Mouse (Mus musculus) urinary bladder, postnatal 14 days (tissue): Measurements from ENCODE around the gene Crisp1.

Source experiments
- DNase-seq: peaks from one replicate; pipeline ENCODE4 v3.0.0; 2021; ENCODE audit warnings: low spot score

Gene Crisp1

DNA sequence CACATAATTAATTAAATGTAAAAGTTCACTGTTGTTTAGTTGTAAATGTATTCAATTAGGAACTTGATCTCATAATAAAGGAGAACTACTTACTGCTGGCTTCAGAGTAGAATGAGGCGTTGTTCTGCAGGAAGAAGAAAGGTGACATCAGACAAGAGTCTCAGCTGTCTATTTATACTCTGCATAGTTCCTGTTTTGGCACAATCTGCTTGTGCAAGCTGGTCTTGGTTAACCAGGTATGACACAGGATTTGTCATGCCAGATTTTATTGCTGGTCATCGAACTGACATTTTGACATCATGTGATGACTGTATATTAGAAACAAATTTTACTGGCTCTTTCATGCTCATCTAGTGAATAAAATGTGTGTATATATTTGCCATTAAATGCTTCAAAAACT lies at the start of gene Crisp1:
Gene Crisp1, minus strand, starts transcription at position 146 of the 400 bp plus-strand sequence.
- no peak for DNase-seq

DNA sequence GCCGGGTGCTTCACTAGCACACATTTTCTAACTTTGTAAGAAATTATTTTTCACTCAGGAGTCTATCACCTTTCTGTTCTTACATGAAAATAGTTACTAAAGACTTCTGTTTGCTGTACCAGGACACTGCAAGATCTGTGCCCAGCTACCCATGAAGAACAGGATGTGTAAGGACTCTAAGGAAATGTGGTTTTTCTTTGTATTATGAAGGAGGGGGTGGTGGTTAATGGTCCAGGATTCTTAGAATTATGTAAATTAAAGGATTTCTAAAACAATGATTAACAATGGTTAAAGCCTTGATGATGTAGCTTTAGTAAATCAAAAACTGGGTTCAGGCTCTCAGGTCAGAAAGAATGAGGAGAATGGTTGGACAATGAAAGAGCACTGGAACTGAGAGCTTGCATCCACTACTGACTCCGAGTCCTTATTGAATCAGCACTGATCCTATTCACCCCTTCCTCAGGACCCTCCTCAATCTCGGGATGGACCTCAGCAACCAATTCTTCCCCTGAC lies 23.5 kb upstream of the Crisp1 start:
- no peak for DNase-seq

DNA sequence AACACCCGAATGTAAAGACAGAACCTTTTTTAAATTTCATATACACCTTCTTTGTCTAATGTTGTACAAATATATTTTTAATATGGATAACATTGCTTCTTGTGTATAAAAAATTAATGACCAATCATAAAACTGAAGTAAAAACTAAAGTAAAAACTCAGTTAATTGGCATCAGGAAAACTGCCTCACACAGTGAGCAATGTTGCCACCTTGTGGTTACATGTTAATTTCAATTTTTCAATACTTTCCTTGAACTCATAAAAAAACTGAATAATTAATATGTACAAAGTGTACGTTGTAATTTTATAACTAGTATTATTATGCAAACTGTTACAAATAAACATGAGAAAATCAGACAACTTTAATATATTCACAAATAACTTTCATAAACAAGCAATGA lies 33.6 kb downstream of the Crisp1 start:
- DNase-seq, result no peak

DNA sequence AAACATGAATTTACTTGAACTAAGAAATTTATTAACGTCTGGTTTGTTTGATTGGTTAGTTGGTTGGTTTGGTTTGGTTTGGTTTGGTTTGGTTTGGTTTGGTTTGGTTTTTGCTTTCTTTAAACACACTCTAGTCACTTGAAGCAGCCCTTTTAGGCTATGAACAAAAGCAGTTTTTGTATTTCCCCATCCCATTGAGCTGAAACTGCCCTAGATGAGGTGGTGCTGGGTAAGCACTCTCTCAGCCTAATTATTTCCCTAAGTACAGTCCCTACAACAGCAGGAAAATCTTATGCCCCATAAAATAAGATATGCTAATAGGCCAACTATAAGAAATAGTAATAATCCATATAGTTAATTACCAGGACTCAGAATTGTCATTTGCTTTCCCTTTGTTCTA lies 43.5 kb downstream of the Crisp1 start:
- DNase-seq, result no peak

DNA sequence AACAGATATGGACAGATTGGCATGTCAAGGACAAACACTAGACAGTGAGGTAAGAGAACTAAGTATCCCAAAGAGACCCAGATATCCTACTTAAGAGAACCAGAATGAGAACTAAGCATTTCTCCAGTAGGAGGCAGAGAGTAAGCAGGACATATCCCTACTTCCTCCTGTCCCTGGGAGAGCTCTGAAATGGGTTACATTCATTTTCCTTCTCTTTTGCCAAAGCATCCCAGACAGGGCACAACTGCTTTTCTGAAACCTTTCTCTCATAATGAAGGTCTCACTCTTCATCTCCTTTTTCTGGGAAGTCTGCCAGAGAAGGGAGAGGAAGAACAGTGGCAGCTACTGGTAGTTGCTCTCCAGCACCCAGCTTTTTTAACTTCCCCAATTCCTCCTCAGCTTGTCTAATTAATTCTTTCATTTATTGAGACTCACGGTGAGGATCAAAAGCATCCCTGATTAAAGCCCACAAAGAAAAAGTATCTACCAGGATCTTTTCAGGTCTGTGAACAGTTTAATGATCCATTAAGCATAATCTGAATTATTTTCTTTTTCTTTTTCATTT lies 44.0 kb downstream of the Crisp1 start:
- DNase-seq, result no peak

DNA sequence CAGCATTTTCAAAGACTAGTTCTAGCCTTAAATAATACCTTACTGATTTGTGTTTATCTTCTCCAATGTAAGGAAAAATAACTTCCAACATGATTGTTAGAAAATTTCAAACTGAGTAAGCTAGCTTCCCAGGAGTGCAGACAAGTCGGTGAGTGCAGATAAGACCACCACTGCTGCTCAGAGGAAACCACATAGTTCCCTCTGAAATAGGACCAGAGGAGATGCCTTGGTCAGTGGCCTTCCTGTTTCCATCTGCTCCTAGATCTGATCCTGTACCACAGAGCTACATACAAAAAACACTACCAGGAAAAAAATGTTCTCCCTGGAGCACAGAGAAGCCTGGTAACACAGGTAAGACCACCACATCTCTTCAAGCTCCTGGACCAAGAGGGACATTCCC lies 66.5 kb downstream of the Crisp1 start:
- DNase-seq, result no peak
